Mouse (Mus musculus): ENCODE measurements around the gene Raly.
A peak's percentile ranks its signal among the peaks of the same experiment; 100 is the strongest.

Raly gene

GRCm38 (mm10) chr2:154790656-154791483 lies at the start of gene Raly, which contains the start of gene a:
TSS of gene Raly (plus strand) at chr2:154791096.
TSS of gene a (plus strand) at chr2:154791402.
- DNase-seq (ENCODE audit: low spot score in 2 of 2), result peak; percentile 98

DNA sequence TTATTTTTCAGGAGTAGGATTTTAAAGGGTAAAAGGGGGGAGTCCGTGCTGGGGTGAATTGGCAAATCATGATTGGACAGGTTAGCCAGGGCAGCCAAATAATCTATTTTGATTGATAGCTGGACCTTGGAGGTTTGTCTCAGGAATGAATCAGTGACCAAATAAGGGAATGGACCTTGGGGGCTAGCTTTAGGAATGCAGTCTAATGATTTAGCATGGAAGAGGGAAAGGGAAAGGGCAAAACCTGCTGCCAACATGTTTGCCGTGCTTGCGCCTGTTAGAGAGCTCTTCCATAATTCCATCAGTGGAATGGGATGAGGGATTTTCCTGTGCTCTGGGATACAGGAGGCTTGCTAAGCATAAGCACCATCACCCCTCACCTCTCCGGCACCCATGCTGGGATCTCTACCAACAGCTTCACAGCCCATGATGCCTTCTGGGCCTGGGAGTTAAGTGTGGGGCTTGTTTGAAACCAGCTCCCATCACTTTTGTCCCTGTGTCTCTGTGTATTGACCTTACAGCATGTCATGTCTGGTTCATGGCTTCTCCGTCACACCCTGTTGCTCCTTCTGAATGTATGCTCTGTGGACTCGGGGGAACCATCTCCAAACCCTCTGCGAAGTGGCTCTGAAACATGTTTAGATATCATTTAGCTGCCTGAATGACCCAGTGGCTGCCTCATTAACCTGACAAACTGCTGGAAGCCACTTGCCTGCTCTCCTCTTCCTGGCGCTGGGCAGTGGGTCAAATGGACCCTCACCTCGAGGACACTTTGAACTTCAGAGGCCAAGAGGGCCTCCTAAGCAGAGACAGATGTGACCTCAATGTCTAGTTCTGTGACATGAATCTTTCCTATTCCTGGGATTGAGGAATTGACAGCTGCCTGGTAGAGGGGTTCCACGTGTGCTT lies 47.7 kb upstream of the Raly start:
- no peak for DNase-seq (ENCODE audit: low spot score in 2 of 2)

DNA sequence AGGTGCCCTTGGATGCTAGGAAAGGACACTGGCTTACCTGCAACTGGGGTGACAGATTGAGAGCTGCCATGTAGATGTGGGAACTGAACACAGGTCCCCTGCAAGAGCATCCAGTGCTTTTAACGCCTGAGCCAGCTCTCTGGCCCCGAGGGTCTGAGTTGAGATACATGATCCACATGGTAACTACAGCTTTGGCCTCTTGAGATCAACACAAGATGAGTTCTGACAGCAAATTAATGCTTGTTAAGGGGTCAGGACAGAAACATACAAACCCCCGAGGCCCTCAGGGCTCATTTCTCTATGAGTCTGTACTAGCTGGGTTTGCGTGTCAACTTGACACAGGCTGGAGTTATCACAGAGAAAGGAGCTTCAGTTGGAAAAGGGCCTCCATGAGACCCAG lies 47.0 kb upstream of the Raly start:
- DNase-seq (ENCODE audit: low spot score in 2 of 2), result no peak

GRCm38 (mm10) chr2:154748383-154748782 lies 42.5 kb upstream of the Raly start:
- no peak for DNase-seq (ENCODE audit: low spot score in 2 of 2)

- DNase-seq (ENCODE audit: low spot score in 2 of 2), result no peak
Measured at GRCm38 (mm10) chr2:154749046-154750036, 41.6 kb upstream of the Raly start.

GRCm38 (mm10) chr2:154751924-154752323 lies 39.0 kb upstream of the Raly start:
- no peak for DNase-seq (ENCODE audit: low spot score in 2 of 2)

DNA sequence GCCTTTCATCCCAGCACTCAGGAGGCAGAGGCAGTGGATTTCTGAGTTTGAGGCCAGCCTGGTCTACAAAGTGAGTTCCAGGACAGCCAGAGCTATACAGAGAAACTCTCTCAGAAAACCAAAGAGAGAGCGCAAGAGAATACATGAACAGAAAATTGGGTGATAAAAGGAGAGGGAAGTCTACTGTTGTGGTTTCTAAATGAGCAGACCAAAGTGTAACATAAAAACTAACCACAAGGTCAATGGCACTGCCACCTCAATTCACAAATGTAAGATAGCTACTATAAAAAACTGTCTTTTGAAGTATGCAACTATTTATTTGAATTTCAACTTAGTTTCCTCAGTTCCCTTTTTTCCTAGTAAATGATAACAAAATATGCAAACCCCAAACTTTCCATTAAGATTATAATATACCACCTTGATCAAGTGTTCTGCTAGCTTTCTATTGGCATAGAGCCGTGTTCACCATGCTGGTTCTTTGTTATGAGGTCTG lies 36.8 kb upstream of the Raly start:
- DNase-seq (ENCODE audit: low spot score in 2 of 2), result no peak

DNA sequence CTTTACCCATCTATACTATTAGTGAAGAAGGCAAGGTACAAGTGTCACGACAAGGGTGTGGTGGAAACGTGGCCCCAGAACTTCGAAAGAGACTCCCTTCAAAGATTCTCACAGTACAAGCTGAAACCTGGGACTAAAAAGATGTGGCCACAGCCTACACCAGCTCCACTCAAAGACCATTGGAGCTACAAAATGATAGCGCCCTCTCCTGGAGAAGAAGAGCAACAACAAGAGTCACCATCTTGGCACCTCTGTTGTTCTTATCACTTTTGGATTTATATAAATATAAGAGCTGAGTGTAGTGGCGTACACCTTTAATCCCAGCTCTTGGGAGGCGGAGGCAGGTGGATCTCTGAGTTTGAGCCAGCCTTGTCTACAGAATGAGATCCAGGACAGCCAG lies 35.1 kb upstream of the Raly start:
- DNase-seq (ENCODE audit: low spot score in 2 of 2), result no peak

DNA sequence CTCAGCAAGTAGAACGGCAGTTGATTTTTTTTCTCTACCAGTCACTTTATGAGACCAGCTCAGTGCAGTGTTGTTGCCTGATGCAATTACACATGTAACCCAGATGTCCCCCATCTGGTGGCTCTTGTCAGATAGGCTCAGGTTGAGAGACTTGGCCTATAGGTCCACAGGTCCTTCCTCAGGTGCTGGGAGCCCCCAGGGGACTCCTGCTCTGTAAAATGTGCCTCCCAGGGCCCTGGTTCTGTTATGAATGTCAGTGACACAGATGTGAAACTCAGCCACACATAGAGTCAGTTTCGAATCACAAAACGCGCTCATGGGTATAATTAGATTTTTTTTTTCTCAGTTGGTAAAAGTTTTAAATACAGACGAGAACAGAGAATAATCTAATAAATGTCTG lies 33.2 kb upstream of the Raly start:
- no peak for DNase-seq (ENCODE audit: low spot score in 2 of 2)

DNA sequence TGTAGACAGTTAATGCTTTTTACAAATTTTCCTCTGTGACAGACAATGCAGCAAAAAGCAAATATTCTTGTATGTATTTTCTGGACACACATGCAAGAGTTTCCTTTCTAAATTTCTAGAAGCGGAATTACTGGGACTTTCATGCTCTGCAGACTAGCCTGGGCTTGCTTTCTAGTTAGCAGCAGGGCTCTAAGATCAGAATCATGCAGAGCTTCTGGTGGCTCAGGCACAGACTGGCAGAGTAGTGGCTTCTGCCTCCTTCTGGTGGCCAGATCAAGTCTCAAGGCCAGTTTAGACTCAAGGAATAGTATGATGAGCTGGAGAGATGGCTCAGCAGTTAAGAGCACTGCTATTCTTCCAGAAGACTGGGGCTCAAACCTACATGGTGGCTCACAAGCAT lies 32.4 kb upstream of the Raly start:
- DNase-seq (ENCODE audit: low spot score in 2 of 2), result no peak

- DNase-seq (ENCODE audit: low spot score in 2 of 2), result no peak
Measured at GRCm38 (mm10) chr2:154763226-154763625, 27.7 kb upstream of the Raly start.

DNA sequence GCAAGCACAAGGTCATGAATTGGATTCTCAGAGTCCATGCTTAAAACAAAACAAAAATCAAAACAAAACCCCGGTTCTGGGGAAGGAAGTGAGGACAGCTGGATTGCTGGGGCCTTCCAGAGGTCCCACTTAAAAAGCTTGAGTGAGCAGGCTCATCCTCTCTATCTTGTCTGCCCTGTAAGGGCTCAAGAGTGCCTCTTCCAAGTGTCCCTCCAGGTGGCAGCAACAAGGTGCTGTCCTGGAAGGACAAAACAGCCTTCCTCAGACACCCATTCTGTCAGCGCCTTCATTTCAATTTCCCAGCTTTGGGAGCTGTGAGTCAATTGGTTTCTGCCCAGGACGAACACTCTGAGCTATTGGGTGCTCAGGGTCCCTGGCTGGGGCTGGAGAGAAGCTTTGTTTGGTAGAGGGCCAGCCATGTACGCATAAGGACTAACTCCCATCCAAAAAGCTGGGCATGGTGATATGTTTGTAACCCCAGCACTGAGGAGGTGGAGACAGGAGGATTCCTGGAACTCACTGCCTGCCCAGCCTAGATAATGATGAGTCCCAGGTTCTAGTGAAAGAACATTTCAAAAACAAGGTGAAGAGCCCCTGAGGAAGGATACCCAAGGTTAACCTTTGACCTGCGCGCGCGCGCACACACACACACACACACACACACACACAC lies 25.9 kb upstream of the Raly start:
- peak in 1 of 2 experiments; percentile 30 for DNase-seq (ENCODE audit: low spot score in 2 of 2)

DNA sequence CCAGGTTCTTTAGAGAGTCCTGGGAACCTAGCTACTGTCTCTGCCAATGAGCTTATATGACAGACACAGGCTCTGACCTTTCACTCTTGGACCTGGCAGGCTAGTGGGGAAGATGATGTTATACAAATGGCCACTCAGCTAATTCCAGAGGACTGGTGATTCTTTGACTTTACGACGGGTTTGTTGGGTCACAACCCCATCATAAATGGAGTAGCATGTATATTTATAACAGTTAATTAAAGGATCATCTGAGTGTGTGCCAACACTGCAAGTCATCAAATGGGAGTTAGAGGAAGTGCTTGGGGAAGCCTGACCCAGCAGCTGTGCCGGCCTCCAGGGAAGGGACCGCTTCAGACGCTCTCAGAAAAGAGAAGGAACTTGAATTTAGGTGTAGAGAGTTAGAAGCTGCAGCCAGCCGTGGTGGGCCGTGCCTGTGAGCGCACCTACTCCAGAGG lies 25.3 kb upstream of the Raly start:
- peak in 1 of 2 experiments; percentile 25 for DNase-seq (ENCODE audit: low spot score in 2 of 2)

DNA sequence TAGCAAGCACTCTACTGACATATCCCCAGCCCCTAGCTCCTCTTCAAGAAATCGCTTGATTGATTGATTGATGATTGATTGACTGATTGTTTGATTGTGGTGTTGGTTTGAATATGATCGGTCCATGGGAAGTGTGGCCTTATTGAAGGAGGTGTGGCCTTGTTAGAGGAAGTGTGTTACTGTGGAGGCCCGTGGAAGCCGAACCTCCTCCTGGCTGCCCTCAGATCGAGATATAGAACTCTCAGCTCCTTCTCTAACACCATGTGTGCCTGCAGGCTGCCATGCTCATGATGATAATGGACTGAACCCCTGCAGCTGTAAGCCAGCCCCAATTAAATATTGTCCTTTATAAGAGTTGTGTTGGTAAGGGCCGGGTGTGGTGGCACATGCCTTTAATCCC lies 23.8 kb upstream of the Raly start:
- no peak for DNase-seq (ENCODE audit: low spot score in 2 of 2)

- no peak for DNase-seq (ENCODE audit: low spot score in 2 of 2)
Measured at GRCm38 (mm10) chr2:154769930-154770329, 21.0 kb upstream of the Raly start, which contains the start of gene Gm14214. TSS of gene Gm14214 (minus strand) at chr2:154770030.

DNA sequence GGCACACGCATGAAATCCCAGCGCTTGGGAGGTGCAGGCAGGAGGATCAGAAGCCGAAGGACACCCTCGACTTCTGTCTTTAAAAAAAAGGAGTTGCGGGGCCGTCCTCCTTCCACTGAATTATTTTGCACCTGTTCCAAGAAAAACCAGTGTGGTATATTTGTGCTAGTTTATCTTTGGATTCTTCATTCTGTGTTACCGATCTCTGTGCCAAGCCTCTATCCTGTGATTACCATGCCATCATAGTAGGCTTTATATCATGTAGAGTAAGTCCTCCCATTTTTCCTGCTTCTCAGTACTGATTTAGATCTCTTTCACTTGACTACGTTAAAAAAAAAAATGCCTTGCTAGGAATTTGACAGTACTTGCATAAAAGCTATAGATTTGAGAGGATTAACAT lies 19.3 kb upstream of the Raly start:
- DNase-seq (ENCODE audit: low spot score in 2 of 2), result no peak

DNA sequence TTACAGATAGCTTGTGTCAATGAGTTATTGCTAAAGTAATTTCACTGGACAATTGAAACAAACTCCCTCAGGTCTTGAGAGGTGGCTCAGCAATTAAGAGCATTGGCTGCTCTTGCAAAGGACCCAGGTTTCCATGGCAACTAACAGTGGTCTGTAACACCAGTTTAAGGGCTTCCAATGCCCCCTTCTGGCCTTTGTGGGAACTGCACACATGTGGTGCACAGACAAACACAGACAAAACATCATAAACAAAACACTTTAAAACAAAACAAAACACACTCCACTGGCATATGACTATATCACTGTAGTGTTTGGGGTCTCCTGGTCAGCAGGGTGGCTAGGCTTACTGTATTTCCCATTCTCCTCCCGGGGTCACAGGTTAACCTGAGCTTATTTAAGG lies 16.9 kb upstream of the Raly start:
- peak; percentile 55 to 76 for DNase-seq (ENCODE audit: low spot score in 2 of 2)

DNA sequence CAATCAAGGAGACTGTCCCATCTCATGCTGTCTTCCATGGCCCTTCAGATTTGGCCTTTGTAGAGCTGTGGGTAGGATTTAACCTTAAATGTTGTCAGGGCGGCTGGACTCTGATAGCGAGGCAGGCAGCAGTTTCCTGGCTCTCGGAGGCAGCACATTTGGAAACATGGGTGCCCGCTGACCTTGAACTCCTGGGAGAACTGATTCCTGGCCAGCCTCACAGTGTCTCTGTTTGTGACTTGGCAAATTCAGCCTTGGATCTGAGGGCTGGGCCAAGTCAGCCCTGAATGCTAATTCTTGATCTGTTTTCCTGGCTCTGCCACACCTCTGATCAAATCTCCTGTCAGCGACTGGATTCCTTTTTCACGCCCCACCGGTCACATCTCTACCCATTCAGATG lies 14.4 kb upstream of the Raly start:
- no peak for DNase-seq (ENCODE audit: low spot score in 2 of 2)

GRCm38 (mm10) chr2:154779648-154780047 lies 11.2 kb upstream of the Raly start:
- DNase-seq (ENCODE audit: low spot score in 2 of 2), result no peak

DNA sequence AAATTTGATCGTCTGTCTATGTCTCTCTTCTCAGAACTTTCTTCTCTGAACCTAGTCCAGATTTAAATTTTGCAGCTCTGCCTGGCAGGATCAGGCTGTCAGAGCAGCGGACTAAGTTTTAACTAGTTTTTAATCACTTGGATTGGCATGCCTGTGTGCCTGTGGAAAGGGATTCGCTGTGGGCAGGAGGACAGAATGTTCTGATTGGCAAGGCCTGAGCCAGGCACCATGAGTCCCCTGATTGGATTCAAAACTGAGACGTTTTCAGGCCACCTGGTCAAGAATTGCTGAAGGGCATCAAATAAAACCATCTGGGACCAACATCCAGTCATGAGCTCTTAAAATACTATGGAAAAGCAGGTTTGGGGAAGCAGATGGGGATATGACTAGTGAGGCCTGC lies 8.5 kb upstream of the Raly start:
- DNase-seq (ENCODE audit: low spot score in 2 of 2), result no peak

All from spleen, postnatal 4 days (tissue).